Mouse (Mus musculus): ENCODE results near the gene Hacd2. TPM values are rescaled to one million over a fixed set of nuclear protein-coding genes. Genes with fewer than 3 reads are reported as not detected.

Hacd2 gene
- 56.8 and 61.8 TPM in 2 replicates for polyA plus RNA-seq (2014; fragmentation: Nextera tagmentation; extraction: Ambion mirVana)

DNA sequence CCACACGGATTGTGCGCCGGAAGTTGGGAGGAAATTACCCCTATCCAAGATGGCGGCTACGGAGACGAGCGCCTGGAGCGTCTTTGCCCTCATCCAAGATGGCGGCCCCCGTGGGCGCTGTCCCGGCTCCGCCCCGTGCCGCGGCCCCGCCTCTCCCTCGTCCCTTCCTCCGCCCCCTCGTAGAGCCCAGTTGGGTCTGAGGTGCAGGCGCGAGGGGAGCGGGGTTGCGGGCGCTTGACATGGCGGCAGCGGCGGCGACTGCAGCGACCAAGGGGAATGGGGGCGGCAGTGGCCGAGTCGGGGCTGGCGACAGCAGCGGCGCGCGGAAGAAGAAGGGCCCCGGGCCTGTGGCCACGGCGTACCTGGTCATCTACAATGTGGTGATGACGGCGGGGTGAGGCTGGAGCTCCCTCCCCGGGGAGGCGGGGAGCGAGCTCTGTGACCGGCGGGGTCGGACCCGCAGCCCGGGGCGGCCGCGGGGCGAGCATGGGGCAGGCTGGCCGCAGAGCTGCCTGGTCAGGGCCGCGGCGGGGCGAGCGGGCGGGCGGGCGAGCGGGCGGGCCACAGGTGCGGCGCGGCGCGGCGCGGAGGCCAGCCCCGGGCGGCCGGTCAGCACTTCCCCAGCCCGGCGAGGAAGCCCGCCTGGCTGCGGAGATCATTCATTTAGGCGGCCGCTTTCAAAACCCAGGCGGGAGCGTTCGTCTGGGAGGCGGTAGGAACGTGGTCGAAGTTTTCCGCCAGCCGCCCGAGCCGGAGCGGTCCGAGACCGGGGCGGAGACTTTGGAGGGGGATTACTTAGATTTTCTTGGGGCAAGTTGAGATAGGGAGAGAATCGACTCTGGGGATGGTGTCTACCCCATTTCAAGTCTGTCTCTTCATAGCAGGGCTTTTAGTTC is at the start of gene Hacd2:
TSS of gene Hacd2 (plus strand) at position 187 of the 896 bp plus-strand sequence.
- ATAC-seq (ENCODE audit: low read depth) (peak; percentile 99), DNase-seq (ENCODE audit: low spot score) (peak; percentile 97)
- Histone ChIP-seq H3K27ac (replicated peaks; ENCODE audit: low read depth, low read length) (peak within 1 kb of the TSS; percentile 68), H3K4me3 (ENCODE audit: low read depth, low read length) (peak within 1 kb of the TSS; percentile 91), H3K27me3 (replicated peaks; ENCODE audit: control insufficient read depth, insufficient read depth, low read length) (peaks cover 19% of the 10 kb centered on the region), H3K9ac (ENCODE audit: low read depth, low read length) (peak within 1 kb of the TSS; percentile 79), H3K36me3 (ENCODE audit: control insufficient read depth, insufficient read depth, low read length) (peaks cover 4% of the 10 kb centered on the region; the same call in 1 of the 2 replicates), H3K4me1 (ENCODE audit: control insufficient read depth, insufficient read depth, low read length) (no peaks in the 10 kb centered on the region), H3K9me3 (ENCODE audit: control insufficient read depth, low read length) (peaks cover 4% of the 10 kb centered on the region; the same call in 1 of the 2 replicates), H3K4me2 (ENCODE audit: low read depth, low read length) (peak within 1 kb of the TSS; percentile 52)
- WGBS = under 1% methylated on average over 52 of the region's 97 CpGs

- WGBS = 55% methylated on average over 12 of the region's 12 CpGs
- H3K4me3 ChIP-seq (ENCODE audit: low read depth, low read length) = no peak overlapping the region
- no peak overlapping the region for H3K4me2 ChIP-seq (ENCODE audit: low read depth, low read length)
- ATAC-seq (ENCODE audit: low read depth) (no peak), DNase-seq (ENCODE audit: low spot score) (no peak)
- no peak overlapping the region for H3K9ac ChIP-seq (ENCODE audit: low read depth, low read length)
- no peaks in the 10 kb centered on the region for H3K9me3 ChIP-seq (ENCODE audit: control insufficient read depth, low read length)
- no peak overlapping the region for H3K27ac ChIP-seq (replicated peaks; ENCODE audit: low read depth, low read length)
- 0 out of 2 replicates have a peak, but pooled peaks cover 4% of the 10 kb centered on the region for H3K4me1 ChIP-seq (ENCODE audit: control insufficient read depth, insufficient read depth, low read length)
- no peaks in the 10 kb centered on the region for H3K27me3 ChIP-seq (replicated peaks; ENCODE audit: control insufficient read depth, insufficient read depth, low read length)
- H3K36me3 ChIP-seq (ENCODE audit: control insufficient read depth, insufficient read depth, low read length) = no peaks in the 10 kb centered on the region; the same call in 1 of the 2 replicates
Measured at GRCm38 (mm10) chr16:34972471-34972870, 49.8 kb upstream of the Hacd2 start.

GRCm38 (mm10) chr16:34975544-34975943 is 46.7 kb upstream of the Hacd2 start:
- Histone ChIP-seq H3K27me3 (replicated peaks; ENCODE audit: control insufficient read depth, insufficient read depth, low read length) (no peaks in the 10 kb centered on the region), H3K9ac (ENCODE audit: low read depth, low read length) (no peak overlapping the region), H3K27ac (replicated peaks; ENCODE audit: low read depth, low read length) (no peak overlapping the region), H3K9me3 (ENCODE audit: control insufficient read depth, low read length) (no peaks in the 10 kb centered on the region), H3K4me1 (ENCODE audit: control insufficient read depth, insufficient read depth, low read length) (0 out of 2 replicates have a peak, but pooled peaks cover 4% of the 10 kb centered on the region), H3K4me2 (ENCODE audit: low read depth, low read length) (no peak overlapping the region), H3K4me3 (ENCODE audit: low read depth, low read length) (no peak overlapping the region), H3K36me3 (ENCODE audit: control insufficient read depth, insufficient read depth, low read length) (no peaks in the 10 kb centered on the region; the same call in 1 of the 2 replicates)
- ATAC-seq (ENCODE audit: low read depth) = no peak
- WGBS = 59% methylated on average over 2 of the region's 2 CpGs
- DNase-seq (ENCODE audit: low spot score) = peak; percentile 39

DNA sequence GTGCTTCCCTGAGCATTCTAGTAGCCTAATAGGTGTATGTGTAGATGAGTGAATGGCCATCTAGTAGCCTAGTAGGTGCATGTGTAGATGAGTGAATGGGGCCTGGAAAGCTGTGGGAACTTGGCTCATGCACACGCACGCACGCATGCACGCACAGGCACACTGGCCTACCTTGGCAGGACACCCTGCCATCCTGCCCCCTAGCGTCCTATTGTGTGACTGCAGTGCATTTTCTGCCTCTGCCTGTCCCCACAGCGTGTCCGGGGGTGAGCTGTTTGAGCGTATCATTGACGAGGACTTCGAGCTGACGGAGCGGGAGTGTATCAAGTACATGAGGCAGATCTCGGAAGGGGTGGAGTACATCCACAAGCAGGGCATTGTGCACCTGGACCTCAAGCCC is 45.6 kb upstream of the Hacd2 start:
- no peak overlapping the region for H3K4me3 ChIP-seq (ENCODE audit: low read depth, low read length)
- DNase-seq (ENCODE audit: low spot score) = no peak

DNA sequence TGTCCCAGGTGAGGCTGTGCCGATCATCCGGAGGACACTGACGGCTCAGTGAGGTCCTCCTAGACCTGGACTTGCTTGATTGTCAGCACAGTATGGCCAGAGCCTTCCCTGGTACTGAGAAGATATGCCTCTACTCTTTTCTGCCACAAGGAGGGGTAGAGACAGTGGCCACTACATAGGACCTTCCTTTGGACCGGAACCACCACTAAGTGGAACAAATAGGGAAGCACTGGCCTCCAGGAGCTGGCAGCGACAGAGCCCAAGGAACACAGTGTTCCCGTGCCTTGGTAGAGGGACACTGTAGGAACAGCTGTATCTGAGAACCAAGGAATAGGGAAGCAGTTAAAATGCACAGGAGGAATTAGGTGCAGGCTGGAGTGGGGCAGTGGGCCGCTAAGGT is 44.2 kb upstream of the Hacd2 start:
- no peak overlapping the region for H3K4me3 ChIP-seq (ENCODE audit: low read depth, low read length)
- H3K9ac ChIP-seq (ENCODE audit: low read depth, low read length) = no peak overlapping the region
- 0 out of 2 replicates have a peak, but pooled peaks cover 4% of the 10 kb centered on the region for H3K4me1 ChIP-seq (ENCODE audit: control insufficient read depth, insufficient read depth, low read length)
- H3K36me3 ChIP-seq (ENCODE audit: control insufficient read depth, insufficient read depth, low read length) = no peaks in the 10 kb centered on the region
- no peak overlapping the region for H3K4me2 ChIP-seq (ENCODE audit: low read depth, low read length)
- H3K27me3 ChIP-seq (replicated peaks; ENCODE audit: control insufficient read depth, insufficient read depth, low read length) = no peaks in the 10 kb centered on the region
- WGBS = 93% methylated on average over 7 of the region's 7 CpGs
- H3K9me3 ChIP-seq (ENCODE audit: control insufficient read depth, low read length) = no peaks in the 10 kb centered on the region
- ATAC-seq (ENCODE audit: low read depth) (no peak), DNase-seq (ENCODE audit: low spot score) (no peak)
- H3K27ac ChIP-seq (replicated peaks; ENCODE audit: low read depth, low read length) = no peak overlapping the region

More for the DNA sequence above, 45.6 kb upstream of the Hacd2 start:
- ATAC-seq (ENCODE audit: low read depth) = no peak
- Histone ChIP-seq H3K9me3 (ENCODE audit: control insufficient read depth, low read length) (no peaks in the 10 kb centered on the region), H3K4me2 (ENCODE audit: low read depth, low read length) (no peak overlapping the region), H3K27me3 (replicated peaks; ENCODE audit: control insufficient read depth, insufficient read depth, low read length) (no peaks in the 10 kb centered on the region), H3K4me1 (ENCODE audit: control insufficient read depth, insufficient read depth, low read length) (0 out of 2 replicates have a peak, but pooled peaks cover 4% of the 10 kb centered on the region), H3K9ac (ENCODE audit: low read depth, low read length) (no peak overlapping the region), H3K27ac (replicated peaks; ENCODE audit: low read depth, low read length) (no peak overlapping the region), H3K36me3 (ENCODE audit: control insufficient read depth, insufficient read depth, low read length) (no peaks in the 10 kb centered on the region; the same call in 1 of the 2 replicates)
- 79% methylated on average over 13 of the region's 13 CpGs for WGBS

- ATAC-seq (ENCODE audit: low read depth) (no peak), DNase-seq (ENCODE audit: low spot score) (no peak)
- Histone ChIP-seq H3K4me1 (ENCODE audit: control insufficient read depth, insufficient read depth, low read length) (no peaks in the 10 kb centered on the region), H3K9me3 (ENCODE audit: control insufficient read depth, low read length) (no peaks in the 10 kb centered on the region), H3K36me3 (ENCODE audit: control insufficient read depth, insufficient read depth, low read length) (no peaks in the 10 kb centered on the region), H3K9ac (ENCODE audit: low read depth, low read length) (no peak overlapping the region), H3K27ac (replicated peaks; ENCODE audit: low read depth, low read length) (no peak overlapping the region), H3K4me3 (ENCODE audit: low read depth, low read length) (no peak overlapping the region), H3K27me3 (replicated peaks; ENCODE audit: control insufficient read depth, insufficient read depth, low read length) (no peaks in the 10 kb centered on the region), H3K4me2 (ENCODE audit: low read depth, low read length) (no peak overlapping the region)
- 94% methylated on average over 7 of the region's 7 CpGs for WGBS
Measured at GRCm38 (mm10) chr16:34981009-34981408, 41.2 kb upstream of the Hacd2 start.

- Histone ChIP-seq H3K36me3 (ENCODE audit: control insufficient read depth, insufficient read depth, low read length) (no peaks in the 10 kb centered on the region), H3K27ac (replicated peaks; ENCODE audit: low read depth, low read length) (no peak overlapping the region; the same call in 1 of the 2 replicates), H3K4me1 (ENCODE audit: control insufficient read depth, insufficient read depth, low read length) (no peaks in the 10 kb centered on the region), H3K4me2 (ENCODE audit: low read depth, low read length) (no peak overlapping the region), H3K27me3 (replicated peaks; ENCODE audit: control insufficient read depth, insufficient read depth, low read length) (no peaks in the 10 kb centered on the region), H3K9ac (ENCODE audit: low read depth, low read length) (no peak overlapping the region), H3K9me3 (ENCODE audit: control insufficient read depth, low read length) (no peaks in the 10 kb centered on the region), H3K4me3 (ENCODE audit: low read depth, low read length) (no peak overlapping the region)
- DNase-seq (ENCODE audit: low spot score) = peak; percentile 59
- no peak for ATAC-seq (ENCODE audit: low read depth)
- 48% methylated on average over 11 of the region's 11 CpGs for WGBS
Measured at GRCm38 (mm10) chr16:34984203-34985030, 37.8 kb upstream of the Hacd2 start.

DNA sequence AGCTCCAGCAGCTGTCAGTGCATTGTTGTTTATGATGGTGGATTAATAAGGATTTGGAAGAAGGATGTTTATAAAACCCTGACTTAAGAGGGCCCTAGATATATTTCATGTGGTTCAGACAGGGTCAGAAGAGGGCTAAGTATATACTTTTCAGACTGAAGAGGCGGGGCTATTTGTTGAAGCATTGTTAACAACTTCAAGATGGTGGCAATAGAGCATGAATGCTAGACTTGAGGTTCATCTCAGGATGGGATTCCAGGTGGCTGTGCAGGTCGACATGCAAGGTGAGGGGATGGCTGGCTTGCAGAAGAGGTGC is 37.2 kb upstream of the Hacd2 start:
- 72% methylated on average over 2 of the region's 2 CpGs for WGBS
- H3K9me3 ChIP-seq (ENCODE audit: control insufficient read depth, low read length) = no peaks in the 10 kb centered on the region
- no peaks in the 10 kb centered on the region for H3K27me3 ChIP-seq (replicated peaks; ENCODE audit: control insufficient read depth, insufficient read depth, low read length)
- no peaks in the 10 kb centered on the region for H3K36me3 ChIP-seq (ENCODE audit: control insufficient read depth, insufficient read depth, low read length)
- no peak overlapping the region for H3K27ac ChIP-seq (replicated peaks; ENCODE audit: low read depth, low read length)
- DNase-seq (ENCODE audit: low spot score) (no peak), ATAC-seq (ENCODE audit: low read depth) (no peak)
- no peak overlapping the region for H3K4me3 ChIP-seq (ENCODE audit: low read depth, low read length)
- H3K4me2 ChIP-seq (ENCODE audit: low read depth, low read length) = no peak overlapping the region
- no peaks in the 10 kb centered on the region for H3K4me1 ChIP-seq (ENCODE audit: control insufficient read depth, insufficient read depth, low read length)
- no peak overlapping the region for H3K9ac ChIP-seq (ENCODE audit: low read depth, low read length)

Measured in embryonic facial prominence, embryonic 14.5 days (tissue).